Mouse (Mus musculus): ENCODE results near the gene Neu1. TPM values are rescaled to one million over a fixed set of nuclear protein-coding genes. Genes with fewer than 3 reads are reported as not detected.
"Not testable (repeated sequence)": the region's sequence is repeated elsewhere in the genome, so short reads cannot be mapped to it uniquely, and the experiment has no call there.

Gene Neu1
- polyA plus RNA-seq, 1 experiment from 2014 or later, result 25.2 TPM

DNA sequence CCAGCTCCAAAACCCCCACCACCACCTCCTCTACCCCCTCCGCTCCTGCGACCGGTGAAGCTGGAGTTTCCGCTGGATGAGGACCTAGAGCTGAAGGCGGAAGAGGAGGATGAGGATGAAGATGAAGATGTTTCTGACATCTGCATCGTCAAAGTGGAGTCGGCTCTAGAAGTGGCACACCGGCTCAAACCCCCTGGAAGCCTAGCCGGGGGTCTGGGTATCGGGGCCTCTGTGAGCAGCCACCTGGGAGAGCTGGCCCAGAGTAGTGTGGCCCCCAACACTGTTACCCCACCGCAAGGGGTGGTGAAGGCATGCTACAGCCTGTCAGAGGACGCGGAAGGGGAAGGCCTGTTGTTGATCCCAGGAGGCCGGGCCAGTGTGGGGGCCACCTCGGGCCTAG is 35.3 kb upstream of the Neu1 start:
- H3K27me3 ChIP-seq, result no peaks in the 10 kb centered on the region
- H3K9me3 ChIP-seq (replicated peaks), result no peaks in the 10 kb centered on the region
- no peak for ATAC-seq (ENCODE audit: low FRiP score)
- H3K9ac ChIP-seq, result peak overlapping the region; percentile 97
- peak overlapping the region; percentile 92 for H3K27ac ChIP-seq
- H3K4me2 ChIP-seq (replicated peaks), result peak overlapping the region; percentile 98
- H3K4me3 ChIP-seq, result peak overlapping the region; percentile 76
- 94% methylated on average over 15 of the region's 15 CpGs for WGBS
- H3K4me1 ChIP-seq, result peaks cover 48% of the 10 kb centered on the region
- peaks cover 5% of the 10 kb centered on the region for H3K36me3 ChIP-seq

DNA sequence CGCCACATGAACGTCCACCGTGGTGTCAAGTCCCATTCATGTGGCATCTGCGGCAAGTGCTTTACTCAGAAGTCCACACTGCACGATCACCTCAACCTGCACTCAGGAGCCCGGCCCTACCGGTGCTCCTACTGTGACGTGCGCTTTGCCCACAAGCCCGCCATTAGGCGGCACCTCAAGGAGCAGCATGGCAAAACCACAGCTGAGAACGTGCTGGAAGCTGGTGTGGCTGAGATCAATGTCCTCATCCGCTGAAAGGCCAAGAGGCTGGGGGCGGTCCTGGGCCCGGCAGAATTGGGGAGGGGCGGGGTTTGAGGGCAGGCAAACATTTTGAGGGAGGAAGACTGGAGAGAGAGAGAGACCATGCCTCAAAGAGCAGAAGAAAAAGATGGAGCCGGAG is 34.7 kb upstream of the Neu1 start:
- H3K36me3 ChIP-seq, result peaks cover 7% of the 10 kb centered on the region
- peak overlapping the region; percentile 76 for H3K4me3 ChIP-seq
- H3K4me2 ChIP-seq (replicated peaks), result peak overlapping the region; percentile 98
- 88% methylated on average over 17 of the region's 17 CpGs for WGBS
- H3K9me3 ChIP-seq (replicated peaks), result no peaks in the 10 kb centered on the region
- H3K27me3 ChIP-seq, result no peaks in the 10 kb centered on the region
- no peak for ATAC-seq (ENCODE audit: low FRiP score)
- peak overlapping the region; percentile 19; the same call in 1 of the 2 replicates for H3K9ac ChIP-seq
- H3K4me1 ChIP-seq, result peaks cover 48% of the 10 kb centered on the region
- H3K27ac ChIP-seq, result no peak overlapping the region

DNA sequence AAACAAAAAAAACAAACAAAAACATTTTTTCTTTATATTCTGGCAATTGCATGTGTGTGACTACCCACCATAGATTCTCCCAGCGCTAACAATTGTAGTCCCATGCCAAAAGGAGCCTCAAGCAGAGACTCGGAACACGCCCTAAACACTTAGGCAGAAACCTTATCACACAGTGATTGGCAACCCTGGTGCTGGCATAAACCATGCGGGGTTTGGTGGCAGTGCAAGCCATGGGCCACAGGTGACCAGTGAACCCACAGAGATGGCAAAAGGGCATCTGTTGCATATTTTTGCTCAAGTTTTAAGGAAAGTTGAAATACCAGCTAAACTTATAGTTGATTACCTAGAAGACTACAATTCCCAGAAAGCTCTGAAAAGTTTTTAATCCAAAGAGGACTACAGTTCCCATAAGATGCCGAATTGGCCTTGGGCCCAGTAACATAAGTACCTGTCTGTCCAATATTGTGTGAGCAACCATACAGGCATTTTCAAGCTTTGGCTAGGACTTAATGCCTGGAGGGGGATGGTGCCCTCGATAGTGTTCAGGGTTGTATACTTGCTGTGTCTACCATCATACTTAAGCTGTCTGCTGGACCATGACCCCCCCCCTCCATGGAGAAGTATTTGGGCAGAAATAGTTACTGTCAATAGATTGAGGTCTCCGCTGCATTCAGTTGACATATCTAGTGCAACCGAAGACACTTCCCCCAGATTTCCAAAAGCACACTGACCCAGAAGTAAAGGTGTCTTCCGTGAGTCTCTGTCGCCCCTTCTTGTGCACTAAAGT is 33.5 kb upstream of the Neu1 start:
- H3K36me3 ChIP-seq, result peaks cover 15% of the 10 kb centered on the region
- peak overlapping the region; percentile 100 for H3K9ac ChIP-seq
- peaks cover 48% of the 10 kb centered on the region for H3K4me1 ChIP-seq
- peak overlapping the region; percentile 98 for H3K4me2 ChIP-seq (replicated peaks)
- H3K9me3 ChIP-seq (replicated peaks), result no peaks in the 10 kb centered on the region
- peak overlapping the region; percentile 100 for H3K4me3 ChIP-seq
- ATAC-seq (ENCODE audit: low FRiP score), result no peak
- WGBS, result 25% methylated on average over 10 of the region's 10 CpGs
- H3K27me3 ChIP-seq, result no peaks in the 10 kb centered on the region
- H3K27ac ChIP-seq, result peak overlapping the region; percentile 98

DNA sequence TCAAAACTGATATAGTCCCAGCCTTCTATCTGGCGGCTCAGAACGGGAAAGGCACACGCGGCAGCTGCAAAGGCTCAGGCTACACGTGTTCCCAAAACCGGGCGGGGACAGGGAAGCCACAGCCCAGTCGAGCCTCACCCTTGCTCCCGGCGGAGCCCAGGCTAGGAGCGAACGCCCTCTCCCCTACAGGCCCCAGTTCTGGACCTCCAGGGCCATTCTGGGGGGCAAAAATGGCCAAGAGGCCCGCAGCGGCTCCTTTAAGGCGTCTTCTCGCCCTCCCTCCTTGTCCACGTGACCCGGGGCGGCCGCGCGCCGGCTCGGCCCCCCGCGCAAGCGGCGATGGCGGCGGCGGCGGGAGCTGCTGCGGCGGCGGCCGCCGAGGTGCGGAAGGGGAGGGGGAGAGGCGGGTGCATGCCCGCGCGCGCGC is 32.9 kb upstream of the Neu1 start, which contains the start of the genes C2 and Ehmt2:
C2 (minus strand) TSS at position 106 of the 427 bp plus-strand sequence.
Ehmt2 (plus strand) TSS at position 310 of the 427 bp plus-strand sequence.
- 0% methylated on average over 23 of the region's 44 CpGs for WGBS
- H3K9me3 ChIP-seq (replicated peaks), result no peaks in the 10 kb centered on the region
- H3K4me1 ChIP-seq, result peaks cover 48% of the 10 kb centered on the region
- peak within 1 kb of the TSS; percentile 98 for H3K4me2 ChIP-seq (replicated peaks)
- H3K36me3 ChIP-seq, result peaks cover 21% of the 10 kb centered on the region
- H3K27me3 ChIP-seq, result no peaks in the 10 kb centered on the region
- H3K9ac ChIP-seq, result peak within 1 kb of the TSS; percentile 100
- peak within 1 kb of the TSS; percentile 98 for H3K27ac ChIP-seq
- peak; percentile 15; the same call in 1 of the 2 replicates for ATAC-seq (ENCODE audit: low FRiP score)
- H3K4me3 ChIP-seq, result peak within 1 kb of the TSS; percentile 100

DNA sequence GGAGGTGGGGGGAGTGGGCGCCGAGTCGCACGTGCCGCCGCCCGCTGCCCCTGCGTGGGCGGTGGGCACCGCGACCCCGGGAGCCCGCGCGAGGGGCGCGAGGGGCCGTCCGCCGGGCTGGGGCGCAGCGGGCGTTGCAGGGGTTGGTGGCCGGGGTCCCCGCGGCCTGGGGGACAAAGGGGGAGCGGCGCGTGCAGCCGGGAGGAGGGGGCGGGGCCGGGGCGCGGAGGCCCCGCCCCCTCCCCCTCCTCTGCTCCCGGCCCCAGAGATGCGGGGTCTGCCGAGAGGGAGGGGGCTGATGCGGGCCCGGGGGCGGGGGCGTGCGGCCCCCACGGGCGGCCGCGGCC is 32.4 kb upstream of the Neu1 start:
- 0 out of 2 replicates have a peak, but pooled peaks have one; percentile 6 for ATAC-seq (ENCODE audit: low FRiP score)
- H3K4me1 ChIP-seq, result peaks cover 44% of the 10 kb centered on the region
- WGBS, result 0% methylated on average over 8 of the region's 47 CpGs
- no peaks in the 10 kb centered on the region for H3K9me3 ChIP-seq (replicated peaks)
- no peaks in the 10 kb centered on the region for H3K27me3 ChIP-seq
- peaks cover 27% of the 10 kb centered on the region for H3K36me3 ChIP-seq
- peak overlapping the region; percentile 100 for H3K9ac ChIP-seq
- peak overlapping the region; percentile 98 for H3K4me2 ChIP-seq (replicated peaks)
- H3K27ac ChIP-seq, result peak overlapping the region; percentile 98
- peak overlapping the region; percentile 100 for H3K4me3 ChIP-seq

DNA sequence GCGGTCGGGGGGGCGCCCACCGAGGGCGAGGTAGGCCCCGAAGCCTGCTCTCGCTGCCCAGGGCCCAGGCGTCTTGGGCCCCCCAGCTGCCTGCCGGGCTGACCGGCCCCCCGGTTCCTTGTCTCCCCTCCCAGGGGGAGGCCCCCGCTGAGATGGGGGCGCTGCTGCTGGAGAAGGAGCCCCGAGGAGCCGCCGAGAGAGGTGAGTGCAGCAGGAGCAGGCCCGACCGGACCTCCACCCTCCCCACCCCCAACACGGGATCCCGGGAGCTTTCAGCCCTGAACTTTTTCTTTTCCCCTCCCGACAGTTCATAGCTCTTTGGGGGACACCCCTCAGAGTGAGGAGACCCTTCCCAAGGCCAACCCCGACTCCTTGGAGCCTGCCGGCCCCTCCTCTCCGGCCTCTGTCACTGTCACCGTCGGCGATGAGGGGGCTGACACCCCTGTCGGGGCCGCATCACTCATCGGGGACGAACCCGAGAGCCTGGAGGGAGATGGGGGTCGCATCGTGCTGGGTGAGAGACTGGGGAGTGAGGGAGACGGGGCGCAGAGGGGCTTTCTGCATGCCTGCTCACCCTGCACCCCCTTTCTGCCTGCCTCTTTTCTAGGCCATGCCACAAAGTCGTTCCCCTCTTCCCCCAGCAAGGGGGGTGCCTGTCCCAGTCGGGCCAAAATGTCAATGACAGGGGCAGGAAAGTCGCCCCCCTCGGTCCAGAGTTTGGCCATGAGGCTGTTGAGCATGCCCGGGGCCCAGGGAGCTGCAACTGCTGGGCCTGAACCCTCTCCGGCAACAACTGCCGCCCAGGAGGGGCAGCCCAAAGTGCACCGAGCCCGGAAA is 31.8 kb upstream of the Neu1 start:
- peaks cover 43% of the 10 kb centered on the region for H3K4me1 ChIP-seq
- H3K36me3 ChIP-seq, result peaks cover 32% of the 10 kb centered on the region
- peak overlapping the region; percentile 98 for H3K4me2 ChIP-seq (replicated peaks)
- H3K4me3 ChIP-seq, result peak overlapping the region; percentile 100
- no peaks in the 10 kb centered on the region for H3K9me3 ChIP-seq (replicated peaks)
- no peaks in the 10 kb centered on the region for H3K27me3 ChIP-seq
- ATAC-seq (ENCODE audit: low FRiP score), result peak; percentile 8; the same call in 1 of the 2 replicates
- H3K9ac ChIP-seq, result peak overlapping the region; percentile 100
- peak overlapping the region; percentile 98 for H3K27ac ChIP-seq
- WGBS, result under 1% methylated on average over 30 of the region's 45 CpGs

DNA sequence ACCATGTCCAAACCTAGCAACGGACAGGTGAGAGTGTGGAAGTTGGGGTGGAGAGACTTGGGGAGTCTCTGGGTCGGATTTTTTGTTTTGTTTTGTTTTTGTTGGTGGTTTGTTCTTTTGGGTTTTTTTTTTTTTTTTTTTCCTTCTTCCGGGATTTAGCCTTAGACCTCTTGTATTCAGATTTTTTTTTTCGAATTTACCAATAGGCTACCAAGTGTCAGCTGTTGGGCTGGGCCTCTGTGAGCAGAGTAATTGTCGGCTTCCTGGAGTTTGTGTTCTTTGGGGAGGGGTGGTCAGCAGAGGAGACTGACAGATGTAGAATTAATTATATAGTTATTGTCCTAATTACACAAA is 31.2 kb upstream of the Neu1 start:
- Histone ChIP-seq H3K9ac (peak overlapping the region; percentile 100), H3K9me3 (replicated peaks) (no peaks in the 10 kb centered on the region), H3K4me3 (peak overlapping the region; percentile 100), H3K27me3 (no peaks in the 10 kb centered on the region), H3K36me3 (peaks cover 38% of the 10 kb centered on the region), H3K4me1 (peaks cover 43% of the 10 kb centered on the region), H3K27ac (peak overlapping the region; percentile 98), H3K4me2 (replicated peaks) (peak overlapping the region; percentile 98)
- ATAC-seq (ENCODE audit: low FRiP score), result no peak
- 2% methylated on average over 5 of the region's 5 CpGs for WGBS

DNA sequence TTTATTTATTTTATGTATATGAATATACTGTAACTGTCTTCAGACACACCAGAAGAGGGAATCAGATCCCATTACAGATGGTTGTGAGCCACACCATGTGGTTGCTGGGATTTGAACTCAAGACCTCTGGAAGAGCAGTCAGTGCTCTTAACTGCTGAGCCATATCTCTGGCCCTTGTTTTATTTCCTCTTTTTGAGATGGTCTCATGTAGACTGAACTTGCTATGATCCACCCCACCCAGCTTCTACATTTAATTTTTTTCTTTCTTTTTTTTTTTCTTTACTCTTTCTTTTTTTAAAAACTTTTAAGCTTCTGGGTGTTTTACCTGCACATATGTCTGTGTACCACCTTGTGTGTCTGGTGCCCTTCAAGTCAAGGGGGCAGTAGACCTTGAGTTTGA is 30.2 kb upstream of the Neu1 start:
- H3K4me2 ChIP-seq (replicated peaks); H3K4me3 ChIP-seq; H3K9me3 ChIP-seq (replicated peaks); H3K27me3 ChIP-seq; H3K27ac ChIP-seq; H3K9ac ChIP-seq; ATAC-seq (ENCODE audit: low FRiP score): not testable (repeated sequence)
- Histone ChIP-seq H3K4me1 (peaks cover 35% of the 10 kb centered on the region), H3K36me3 (peaks cover 48% of the 10 kb centered on the region)

DNA sequence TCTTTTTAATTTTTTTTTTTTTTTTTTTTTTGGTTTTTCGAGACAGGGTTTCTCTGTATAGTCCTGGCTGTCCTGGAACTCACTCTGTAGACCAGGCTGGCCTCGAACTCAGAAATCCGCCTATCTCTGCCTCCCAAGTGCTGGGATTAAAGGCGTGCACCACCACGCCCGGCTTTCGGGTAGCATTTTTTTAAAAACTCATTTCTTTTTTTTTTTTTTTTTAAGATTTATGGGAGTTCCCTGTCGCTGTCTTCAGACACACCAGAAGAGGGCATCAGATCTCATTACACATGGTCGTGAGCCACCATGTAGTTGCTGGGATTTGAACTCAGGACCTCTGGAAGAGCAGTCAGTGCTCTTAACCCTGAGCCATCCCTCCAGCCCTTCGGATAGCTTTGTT is 29.1 kb upstream of the Neu1 start:
- H3K9ac ChIP-seq, result not testable (repeated sequence)
- H3K36me3 ChIP-seq, result peaks cover 54% of the 10 kb centered on the region

DNA sequence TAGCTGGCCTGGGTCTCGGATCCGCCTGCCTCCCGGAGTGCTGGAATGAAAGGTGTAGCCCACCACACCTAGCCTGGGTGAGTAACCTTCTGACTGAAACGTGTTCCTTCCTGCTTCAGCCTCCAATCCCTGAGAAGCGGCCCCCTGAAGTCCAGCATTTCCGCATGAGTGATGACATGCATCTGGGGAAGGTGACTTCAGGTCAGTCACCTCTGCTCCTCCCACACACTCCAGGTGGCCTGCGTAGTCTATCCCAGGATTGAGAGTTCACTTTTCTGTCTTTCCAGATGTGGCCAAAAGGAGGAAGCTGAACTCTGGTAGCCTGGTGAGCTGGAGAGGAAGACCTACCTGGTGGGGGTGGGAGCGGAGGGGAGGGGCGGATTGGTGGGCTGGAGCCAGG is 28.2 kb upstream of the Neu1 start:
- WGBS, result 88% methylated on average over 9 of the region's 9 CpGs
- peaks cover 63% of the 10 kb centered on the region for H3K36me3 ChIP-seq
- no peak for ATAC-seq (ENCODE audit: low FRiP score)
- H3K4me2 ChIP-seq (replicated peaks), result no peak overlapping the region
- H3K27me3 ChIP-seq, result no peaks in the 10 kb centered on the region
- no peak overlapping the region for H3K27ac ChIP-seq
- no peak overlapping the region for H3K9ac ChIP-seq
- H3K9me3 ChIP-seq (replicated peaks), result no peaks in the 10 kb centered on the region
- H3K4me3 ChIP-seq, result no peak overlapping the region
- peaks cover 14% of the 10 kb centered on the region for H3K4me1 ChIP-seq

More for the DNA sequence above, 29.1 kb upstream of the Neu1 start:
- H3K4me1 ChIP-seq, result peaks cover 24% of the 10 kb centered on the region
- H3K4me3 ChIP-seq; ATAC-seq (ENCODE audit: low FRiP score); H3K4me2 ChIP-seq (replicated peaks); H3K27ac ChIP-seq; H3K27me3 ChIP-seq; H3K9me3 ChIP-seq (replicated peaks): not testable (repeated sequence)
- 91% methylated on average over 9 of the region's 10 CpGs for WGBS

DNA sequence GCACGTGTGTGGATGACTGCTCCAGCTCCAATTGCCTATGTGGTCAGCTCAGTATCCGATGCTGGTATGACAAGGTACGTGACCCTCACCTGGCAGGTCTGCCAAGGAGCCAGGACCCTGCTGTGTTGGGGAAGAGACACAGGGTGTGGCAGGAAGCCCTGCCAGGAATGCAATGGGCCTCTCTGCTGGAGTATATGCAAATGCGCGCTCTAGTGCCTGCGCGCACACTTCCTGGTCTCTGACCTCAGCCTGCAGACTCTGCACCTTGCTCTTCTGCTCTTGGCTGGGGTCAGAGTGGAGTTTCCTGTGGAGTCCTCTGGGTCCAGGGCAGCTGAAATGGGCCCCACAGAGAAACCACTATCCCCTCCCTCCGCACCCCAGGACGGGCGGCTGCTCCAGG is 20.1 kb upstream of the Neu1 start:
- Histone ChIP-seq H3K4me3 (no peak overlapping the region), H3K9me3 (replicated peaks) (no peaks in the 10 kb centered on the region), H3K36me3 (peaks cover 84% of the 10 kb centered on the region), H3K4me1 (peaks cover 2% of the 10 kb centered on the region; the same call in 1 of the 2 replicates), H3K27me3 (no peaks in the 10 kb centered on the region), H3K27ac (no peak overlapping the region), H3K9ac (no peak overlapping the region), H3K4me2 (replicated peaks) (no peak overlapping the region)
- WGBS, result 84% methylated on average over 10 of the region's 10 CpGs
- no peak for ATAC-seq (ENCODE audit: low FRiP score)

DNA sequence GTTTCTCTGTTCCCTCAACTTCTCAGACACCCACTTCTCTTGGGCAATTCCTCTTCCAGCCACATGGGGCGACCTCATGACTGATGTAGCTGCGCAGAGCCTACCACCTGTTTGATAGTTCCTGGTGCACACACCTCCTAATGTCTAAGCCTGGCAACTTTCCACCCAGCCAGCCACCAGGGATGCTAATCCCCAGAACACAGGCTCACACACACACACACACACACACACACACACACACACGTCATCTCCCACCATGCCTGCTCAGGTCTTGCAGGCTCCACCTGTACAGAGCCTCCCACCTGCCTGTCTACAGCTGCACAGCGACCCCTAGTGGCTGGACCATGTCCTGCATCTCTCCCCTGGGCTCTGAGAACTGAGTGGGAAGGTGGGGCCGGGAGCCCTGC is 19.1 kb upstream of the Neu1 start:
- Histone ChIP-seq H3K27ac (no peak overlapping the region), H3K4me1 (peaks cover 2% of the 10 kb centered on the region; the same call in 1 of the 2 replicates), H3K9ac (no peak overlapping the region), H3K36me3 (peaks cover 74% of the 10 kb centered on the region), H3K4me2 (replicated peaks) (no peak overlapping the region), H3K4me3 (no peak overlapping the region), H3K27me3 (no peaks in the 10 kb centered on the region), H3K9me3 (replicated peaks) (no peaks in the 10 kb centered on the region)
- peak; percentile 23; the same call in 1 of the 2 replicates for ATAC-seq (ENCODE audit: low FRiP score)
- WGBS, result 48% methylated on average over 5 of the region's 5 CpGs

Data from hindbrain, embryonic 12.5 days (tissue).